Mouse (Mus musculus) neural tube, embryonic 12.5 days (tissue): ENCODE results near the gene Sigirr. TPM values are rescaled to one million over a fixed set of nuclear protein-coding genes. Genes with fewer than 3 reads are reported as not detected.

Experiments
- ATAC-seq: fragments of 200-750 bp; cut with Nextera tagmentation; 2 replicates; pipeline ENCODE4 v1.8.0; 2017; ENCODE audit warnings: low read depth, mild to moderate bottlenecking, moderate TSS enrichment, moderate library complexity; ENCODE audit not compliant: low FRiP score
- H3K27ac ChIP-seq: fragments of 300-500 bp; sonication (generic); 2 replicates; pipeline ENCODE4 v1.5.1; 2016
- H3K27me3 ChIP-seq: fragments of 300-500 bp; sonication (generic); replicated peaks from 2 replicates; pipeline ENCODE4 v1.6.1; 2016; ENCODE audit warnings: mild to moderate bottlenecking
- H3K36me3 ChIP-seq: fragments of 300-500 bp; sonication (generic); 2 replicates; pipeline ENCODE4 v1.6.1; 2016; ENCODE audit warnings: mild to moderate bottlenecking
- H3K4me1 ChIP-seq: fragments of 300-500 bp; sonication (generic); 2 replicates; pipeline ENCODE4 v1.6.1; 2016
- H3K4me2 ChIP-seq: fragments of 300-500 bp; sonication (generic); replicated peaks from 2 replicates; pipeline ENCODE4 v1.6.1; 2016; ENCODE audit warnings: mild to moderate bottlenecking
- H3K4me3 ChIP-seq: fragments of 300-500 bp; sonication (generic); 2 replicates; pipeline ENCODE4 v1.5.1; 2016
- H3K9ac ChIP-seq: fragments of 300-500 bp; sonication (generic); 2 replicates; pipeline ENCODE4 v1.6.1; 2016; ENCODE audit warnings: mild to moderate bottlenecking
- H3K9me3 ChIP-seq: fragments of 300-500 bp; sonication (generic); 2 replicates; pipeline ENCODE4 v1.6.1; 2016; ENCODE audit warnings: mild to moderate bottlenecking
- WGBS: fragments of 180-500 bp; shearing (Covaris S2); methylation state at CpG from one replicate; pipeline ENCODE4 v1.1.7; 2016; 5-methylcytosine and 5-hydroxymethylcytosine counted together
- polyA plus RNA-seq: library from polyadenylated mRNA; unstranded; fragments of >200 nt; fragmentation: Nextera tagmentation; extraction: Ambion mirVana; gene quantifications from 2 replicates; pipeline ENCODE4 v1.2.1, GENCODE M21; 2016

The Sigirr gene
- polyA plus RNA-seq, 1 experiment from 2014 or later = 2.3 TPM

DNA sequence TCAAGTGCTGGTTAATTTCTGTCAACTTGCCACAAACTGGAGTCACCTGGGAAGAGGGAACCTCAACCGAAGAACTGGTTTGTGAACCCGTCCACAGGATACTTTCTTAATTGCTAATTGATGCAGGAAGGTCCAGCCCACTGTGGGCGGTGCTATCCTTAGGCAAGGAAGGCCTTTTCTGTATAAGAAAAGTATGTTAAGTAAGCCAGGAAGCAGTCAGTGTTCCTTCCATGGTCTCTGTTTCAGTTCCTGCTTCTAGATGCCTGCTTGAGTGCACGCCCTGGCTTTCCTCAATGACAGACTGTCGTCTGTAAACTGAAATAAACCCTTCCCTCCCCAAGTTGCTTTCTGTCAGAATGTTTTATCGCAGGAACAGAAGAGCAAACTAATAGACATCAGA is 43.4 kb downstream of the Sigirr start:
- H3K4me1 ChIP-seq = peaks cover 11% of the 10 kb centered on the region
- ATAC-seq = no peak
- WGBS = 91% methylated on average over 6 of the region's 6 CpGs
- no peaks in the 10 kb centered on the region for H3K36me3 ChIP-seq
- H3K9me3 ChIP-seq = 0 out of 2 replicates have a peak, but pooled peaks cover 3% of the 10 kb centered on the region
- H3K27me3 ChIP-seq = no peaks in the 10 kb centered on the region
- H3K4me3 ChIP-seq = no peak overlapping the region
- no peak overlapping the region for H3K27ac ChIP-seq
- H3K9ac ChIP-seq = no peak overlapping the region
- no peak overlapping the region for H3K4me2 ChIP-seq

DNA sequence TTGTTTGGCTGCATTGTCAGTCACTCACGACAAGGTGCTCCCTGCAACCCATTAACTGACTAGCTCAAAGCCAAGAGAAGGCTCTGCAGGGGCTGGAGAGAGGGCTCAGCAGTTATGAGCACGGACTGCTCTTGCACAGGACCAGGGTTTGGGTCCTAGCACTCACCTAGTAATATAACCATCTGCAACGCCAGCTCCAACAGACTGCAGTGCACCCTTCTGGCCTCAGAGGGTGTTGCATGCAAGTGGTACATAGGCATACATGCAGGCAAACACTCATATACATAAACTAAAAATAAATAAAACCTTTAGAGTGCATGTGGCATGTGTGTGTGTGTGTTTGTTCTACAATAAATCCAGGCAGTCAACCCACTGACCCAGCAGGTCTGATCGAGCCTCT is 44.6 kb downstream of the Sigirr start:
- Histone ChIP-seq H3K9ac (no peak overlapping the region), H3K36me3 (no peaks in the 10 kb centered on the region), H3K4me2 (no peak overlapping the region), H3K27ac (no peak overlapping the region), H3K4me3 (no peak overlapping the region), H3K4me1 (peaks cover 6% of the 10 kb centered on the region; the same call in 1 of the 2 replicates), H3K27me3 (no peaks in the 10 kb centered on the region), H3K9me3 (0 out of 2 replicates have a peak, but pooled peaks cover 3% of the 10 kb centered on the region)
- WGBS = 82% methylated on average over 4 of the region's 4 CpGs
- ATAC-seq = no peak

DNA sequence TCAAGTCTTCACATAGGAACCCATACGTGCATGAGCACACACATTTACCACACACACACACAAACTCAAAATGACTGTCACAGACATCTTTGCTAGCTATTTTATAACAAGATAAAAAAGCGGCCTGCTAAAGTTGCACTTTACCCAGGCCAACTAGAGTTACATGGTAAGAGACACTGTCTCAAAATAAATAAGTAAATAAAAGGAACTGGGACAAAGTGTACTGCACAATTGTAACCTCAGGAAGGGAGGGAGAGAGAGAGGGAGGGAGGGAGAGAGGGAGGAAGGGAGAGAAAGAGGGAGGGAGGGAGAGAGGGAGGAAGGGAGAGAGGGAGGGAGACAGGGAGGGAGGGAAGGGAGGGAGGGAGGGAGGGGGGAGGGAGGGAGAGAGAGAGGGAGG is 48.0 kb downstream of the Sigirr start:
- Histone ChIP-seq H3K4me1 (peaks cover 11% of the 10 kb centered on the region), H3K4me2 (no peak overlapping the region), H3K4me3 (no peak overlapping the region), H3K27me3 (no peaks in the 10 kb centered on the region), H3K9me3 (0 out of 2 replicates have a peak, but pooled peaks cover 3% of the 10 kb centered on the region), H3K9ac (no peak overlapping the region), H3K36me3 (no peaks in the 10 kb centered on the region), H3K27ac (no peak overlapping the region)
- 85% methylated on average over 2 of the region's 2 CpGs for WGBS
- ATAC-seq = no peak

DNA sequence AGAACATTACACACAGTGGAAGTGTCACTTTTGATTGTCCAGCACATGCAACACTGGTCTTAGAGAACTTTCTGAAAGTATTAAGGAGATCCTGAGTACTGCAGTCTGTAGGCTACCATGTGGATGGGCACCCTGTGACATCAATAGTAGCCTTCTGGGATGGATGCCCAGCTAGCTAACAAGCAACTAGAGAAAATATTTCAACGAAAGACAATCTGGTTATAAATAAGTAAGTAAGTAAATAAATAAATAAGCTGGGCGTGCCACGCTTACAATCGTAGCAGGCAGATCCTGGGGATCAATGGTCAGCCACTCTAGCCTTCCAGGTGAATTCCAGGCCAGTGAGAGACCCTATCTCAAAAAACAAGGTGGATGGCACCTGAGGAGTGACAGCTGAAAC is 48.4 kb downstream of the Sigirr start:
- no peak overlapping the region for H3K4me3 ChIP-seq
- no peak overlapping the region for H3K4me2 ChIP-seq
- peaks cover 15% of the 10 kb centered on the region for H3K4me1 ChIP-seq
- H3K9ac ChIP-seq = no peak overlapping the region
- H3K36me3 ChIP-seq = no peaks in the 10 kb centered on the region
- H3K27ac ChIP-seq = no peak overlapping the region
- 84% methylated on average over 4 of the region's 4 CpGs for WGBS
- H3K9me3 ChIP-seq = 0 out of 2 replicates have a peak, but pooled peaks cover 3% of the 10 kb centered on the region
- no peaks in the 10 kb centered on the region for H3K27me3 ChIP-seq
- ATAC-seq = no peak

DNA sequence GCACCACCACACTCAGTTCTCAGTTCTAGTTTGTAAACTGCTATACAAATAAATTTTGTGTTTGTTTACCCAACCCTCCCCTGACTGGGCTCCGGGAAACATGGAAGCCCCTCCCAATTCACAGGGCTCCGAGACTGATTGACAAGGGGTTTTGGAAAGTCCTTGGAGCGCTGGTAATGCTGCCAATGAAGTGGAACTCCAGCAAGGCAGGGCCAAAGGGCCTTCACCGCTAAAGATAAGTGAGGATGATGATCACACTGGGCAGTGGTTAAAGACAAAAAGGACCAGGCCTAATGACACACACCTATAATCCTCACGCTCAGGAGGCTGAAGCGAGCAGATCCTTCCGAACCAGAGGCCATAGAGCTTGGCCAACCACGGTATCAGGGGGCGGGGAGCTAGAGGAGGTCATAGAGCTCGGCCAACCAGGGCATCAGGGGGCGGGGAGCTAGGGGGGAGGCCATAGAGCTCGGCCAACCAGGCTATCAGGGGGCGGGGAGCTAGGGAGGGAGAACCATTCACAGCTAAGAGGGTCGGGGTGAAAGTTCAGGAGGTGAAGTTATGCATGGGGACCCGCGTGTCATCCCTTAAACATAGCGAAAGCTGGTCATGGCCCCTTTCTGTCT is 49.2 kb downstream of the Sigirr start:
- Histone ChIP-seq H3K4me1 (peaks cover 17% of the 10 kb centered on the region), H3K9me3 (0 out of 2 replicates have a peak, but pooled peaks cover 3% of the 10 kb centered on the region), H3K27me3 (no peaks in the 10 kb centered on the region), H3K9ac (no peak overlapping the region), H3K4me2 (no peak overlapping the region), H3K4me3 (no peak overlapping the region), H3K27ac (no peak overlapping the region), H3K36me3 (no peaks in the 10 kb centered on the region)
- WGBS = 72% methylated on average over 17 of the region's 17 CpGs
- ATAC-seq = no peak

DNA sequence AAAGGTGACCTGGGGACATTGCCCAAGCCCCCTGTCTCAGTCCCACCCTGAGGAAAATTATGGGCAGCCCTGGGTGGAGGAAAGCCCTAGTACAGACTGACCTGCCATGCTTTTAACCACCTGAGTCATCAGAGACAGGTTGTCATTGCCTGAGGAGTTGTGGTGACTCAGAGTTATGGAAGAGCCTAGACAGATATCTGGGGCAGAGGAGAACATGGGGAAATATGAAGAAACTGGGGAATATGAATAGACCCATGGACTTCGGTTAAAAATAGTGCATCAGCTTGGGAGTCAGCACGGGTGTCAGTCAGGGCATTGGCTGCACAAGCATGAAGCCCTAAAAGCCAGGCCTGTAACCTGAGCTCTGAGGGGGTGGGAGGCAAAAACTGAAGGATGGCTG is 51.0 kb downstream of the Sigirr start:
- no peak overlapping the region for H3K4me2 ChIP-seq
- H3K4me3 ChIP-seq = no peak overlapping the region
- no peak overlapping the region for H3K9ac ChIP-seq
- ATAC-seq = no peak
- H3K27ac ChIP-seq = no peak overlapping the region
- no peaks in the 10 kb centered on the region for H3K36me3 ChIP-seq
- H3K27me3 ChIP-seq = no peaks in the 10 kb centered on the region
- peaks cover 17% of the 10 kb centered on the region for H3K4me1 ChIP-seq
- no peaks in the 10 kb centered on the region for H3K9me3 ChIP-seq
- 78% methylated on average over 2 of the region's 2 CpGs for WGBS

DNA sequence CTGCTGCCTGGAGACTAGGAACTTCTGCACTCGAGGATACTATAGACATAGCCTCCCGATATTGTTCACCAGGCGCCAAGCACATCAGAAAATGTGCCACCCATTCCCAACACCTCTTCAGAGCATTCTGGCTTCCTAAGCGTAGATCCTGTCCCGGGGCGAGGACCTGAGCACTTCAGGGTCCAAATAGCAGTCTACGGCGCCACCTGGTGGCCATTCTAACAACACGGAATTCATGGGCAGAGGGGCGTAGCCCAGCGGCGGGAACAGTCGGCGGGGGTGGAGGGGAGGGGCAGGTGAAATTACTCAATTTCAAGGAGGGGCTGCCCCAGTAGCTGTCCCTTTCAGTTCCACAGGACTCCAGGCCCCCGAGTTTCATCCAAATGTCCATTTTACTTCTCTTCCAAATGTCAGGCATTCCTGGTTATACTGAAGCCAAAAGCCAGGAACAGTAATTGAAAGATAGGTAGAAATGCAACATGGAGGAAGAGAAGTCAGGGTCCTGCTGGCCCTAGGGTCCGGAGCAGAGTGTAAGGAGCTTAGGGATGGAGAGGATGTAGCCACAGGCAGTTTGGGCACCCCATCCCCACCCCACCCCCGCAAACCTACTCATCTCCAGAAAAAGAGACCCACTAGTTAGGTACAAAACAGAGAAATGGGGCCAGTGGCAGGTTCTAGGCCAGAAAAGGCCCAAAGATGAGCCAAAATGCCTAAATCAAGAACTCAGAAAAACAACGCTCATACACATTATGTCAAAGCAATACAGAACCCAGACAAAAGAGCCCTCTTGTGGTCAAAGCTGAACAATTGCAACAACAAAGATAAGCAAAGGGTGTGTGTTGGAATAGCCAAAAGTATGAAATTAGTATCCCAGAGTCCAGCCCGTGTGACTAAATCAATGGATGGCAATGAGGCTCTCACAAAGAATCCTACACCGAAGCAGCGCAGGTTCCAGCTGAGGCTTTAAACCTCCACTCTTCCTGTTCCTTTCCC is 51.9 kb downstream of the Sigirr start:
- no peaks in the 10 kb centered on the region for H3K36me3 ChIP-seq
- H3K4me2 ChIP-seq = peak overlapping the region; percentile 74
- peak; percentile 89 for ATAC-seq
- H3K9ac ChIP-seq = peak overlapping the region; percentile 47
- 11% methylated on average over 21 of the region's 21 CpGs for WGBS
- H3K27me3 ChIP-seq = no peaks in the 10 kb centered on the region
- H3K27ac ChIP-seq = no peak overlapping the region
- H3K9me3 ChIP-seq = no peaks in the 10 kb centered on the region
- H3K4me1 ChIP-seq = peaks cover 17% of the 10 kb centered on the region
- peak overlapping the region; percentile 31 for H3K4me3 ChIP-seq

DNA sequence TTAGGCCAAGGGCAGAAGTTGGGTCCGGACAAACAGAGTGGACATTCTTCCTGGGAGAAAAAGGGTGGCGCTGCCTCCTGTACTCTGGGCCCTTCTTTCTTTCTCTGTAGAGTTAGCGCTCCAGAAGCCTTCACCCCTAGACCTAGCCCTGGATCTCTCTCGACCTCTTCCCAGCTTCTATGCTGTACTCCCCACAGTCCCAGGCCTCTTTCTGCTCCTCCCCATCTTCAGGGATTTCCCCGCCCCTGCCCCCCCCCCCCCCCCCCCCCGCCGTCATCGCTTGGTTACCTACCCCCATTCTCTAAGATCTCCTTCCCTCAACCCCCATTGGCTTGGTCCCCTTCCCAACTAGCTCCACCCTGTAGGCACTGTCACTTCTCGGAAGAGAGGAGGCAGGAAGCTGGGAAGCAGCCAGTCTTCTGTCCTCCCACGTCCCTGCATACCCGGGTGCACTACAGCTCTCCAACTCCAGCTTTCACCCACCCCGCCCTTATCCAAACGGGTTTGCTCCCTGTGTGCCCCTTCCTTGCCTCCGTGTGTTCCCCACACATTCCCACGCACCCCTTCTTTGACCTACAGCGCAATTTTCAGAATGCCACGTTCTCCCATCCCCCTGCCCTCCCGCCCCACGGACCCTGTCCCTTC is 52.7 kb downstream of the Sigirr start:
- H3K4me2 ChIP-seq = peak overlapping the region; percentile 74
- WGBS = 6% methylated on average over 15 of the region's 19 CpGs
- no peak overlapping the region for H3K27ac ChIP-seq
- H3K4me3 ChIP-seq = peak overlapping the region; percentile 31
- no peaks in the 10 kb centered on the region for H3K9me3 ChIP-seq
- H3K4me1 ChIP-seq = peaks cover 17% of the 10 kb centered on the region
- H3K27me3 ChIP-seq = no peaks in the 10 kb centered on the region
- ATAC-seq = peak; percentile 77
- peak overlapping the region; percentile 47 for H3K9ac ChIP-seq
- no peaks in the 10 kb centered on the region for H3K36me3 ChIP-seq

DNA sequence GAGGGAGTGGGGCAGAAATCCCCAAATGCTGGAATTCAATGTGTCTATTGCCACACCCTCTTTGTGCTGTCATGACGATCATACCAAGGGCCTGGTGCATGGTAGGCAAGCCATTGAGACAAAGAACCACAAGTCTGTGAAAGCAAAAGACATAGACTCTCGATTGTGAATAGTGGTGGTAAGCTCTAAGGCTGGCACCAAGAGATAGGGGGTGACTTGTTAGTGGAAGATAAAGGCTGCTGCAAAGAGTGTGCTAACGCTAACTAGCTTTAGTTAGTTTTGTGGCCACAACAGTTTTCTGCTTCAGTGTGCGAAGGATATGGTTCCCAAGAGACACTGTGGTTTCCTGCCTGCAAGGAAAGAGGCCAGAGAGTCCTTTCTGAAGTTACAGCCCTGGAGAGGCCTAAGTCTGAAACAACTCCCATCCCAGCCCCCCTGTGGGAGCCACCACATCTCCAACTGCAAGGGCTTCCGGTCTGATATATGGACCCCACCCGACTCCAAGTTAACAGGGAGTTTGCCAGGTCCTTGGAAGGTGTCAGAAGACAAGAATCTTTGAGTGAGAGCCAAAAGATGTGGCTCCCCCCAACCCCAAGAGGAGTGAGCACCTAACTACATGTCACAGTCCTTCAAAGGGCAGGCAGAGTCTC is 53.3 kb downstream of the Sigirr start:
- H3K9ac ChIP-seq = no peak overlapping the region
- no peak overlapping the region for H3K4me3 ChIP-seq
- peak overlapping the region; percentile 74 for H3K4me2 ChIP-seq
- H3K9me3 ChIP-seq = no peaks in the 10 kb centered on the region
- H3K27ac ChIP-seq = no peak overlapping the region
- 75% methylated on average over 6 of the region's 6 CpGs for WGBS
- no peaks in the 10 kb centered on the region for H3K27me3 ChIP-seq
- peaks cover 17% of the 10 kb centered on the region for H3K4me1 ChIP-seq
- H3K36me3 ChIP-seq = no peaks in the 10 kb centered on the region
- ATAC-seq = no peak

DNA sequence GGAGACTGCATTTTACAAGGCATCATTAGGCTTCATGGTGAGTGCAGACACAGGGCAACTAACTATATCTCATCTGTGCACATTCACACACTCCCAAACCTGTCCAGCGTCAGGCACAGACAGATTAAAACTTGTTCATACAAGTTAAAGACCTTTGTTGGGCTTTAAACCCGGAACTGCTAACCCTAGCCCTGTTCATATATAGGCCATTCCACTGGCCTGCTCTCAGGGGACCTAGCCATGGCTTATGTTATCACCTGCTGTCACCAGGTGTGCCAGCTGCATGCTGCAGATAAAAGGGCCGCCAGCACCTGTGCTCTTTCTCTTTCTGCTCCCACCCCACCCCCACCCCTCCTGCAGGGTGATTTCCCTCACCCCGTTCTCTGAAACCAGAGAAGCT is 57.8 kb downstream of the Sigirr start:
- no peak overlapping the region for H3K27ac ChIP-seq
- peaks cover 11% of the 10 kb centered on the region for H3K4me1 ChIP-seq
- WGBS = 54% methylated on average over 4 of the region's 4 CpGs
- no peaks in the 10 kb centered on the region for H3K9me3 ChIP-seq
- H3K27me3 ChIP-seq = no peaks in the 10 kb centered on the region
- H3K4me2 ChIP-seq = no peak overlapping the region
- no peak for ATAC-seq
- H3K4me3 ChIP-seq = no peak overlapping the region
- no peaks in the 10 kb centered on the region for H3K36me3 ChIP-seq
- H3K9ac ChIP-seq = no peak overlapping the region

DNA sequence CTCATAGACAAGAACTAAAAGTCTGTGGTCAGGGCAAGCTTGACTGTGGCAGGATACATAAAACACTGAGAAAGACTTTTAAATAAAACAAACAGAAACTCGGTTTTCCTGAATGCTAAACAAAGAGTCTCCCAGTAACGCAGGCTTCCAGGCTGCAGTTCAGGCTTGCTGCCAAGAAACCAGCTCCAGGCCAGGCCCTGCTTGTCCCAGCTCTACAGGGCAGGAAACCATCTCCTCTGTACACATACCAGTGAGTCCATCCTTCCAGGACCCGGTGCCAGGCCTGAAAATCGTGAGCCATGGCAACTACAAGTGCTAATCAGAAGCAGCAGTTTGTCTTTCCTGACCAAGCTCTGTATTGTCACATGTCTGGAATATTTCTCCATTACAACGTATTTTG is 58.7 kb downstream of the Sigirr start:
- Histone ChIP-seq H3K36me3 (no peaks in the 10 kb centered on the region), H3K4me3 (no peak overlapping the region), H3K27me3 (no peaks in the 10 kb centered on the region), H3K9me3 (no peaks in the 10 kb centered on the region), H3K4me1 (peaks cover 5% of the 10 kb centered on the region), H3K27ac (0 out of 2 replicates have a peak overlapping the region, but pooled peaks have one; percentile 7), H3K4me2 (no peak overlapping the region), H3K9ac (no peak overlapping the region)
- ATAC-seq = peak; percentile 70; the same call in 1 of the 2 replicates
- WGBS = 34% methylated on average over 5 of the region's 5 CpGs
